Mouse (Mus musculus): ENCODE measurements around the gene Tm6sf1. TPM values are rescaled to one million over a fixed set of nuclear protein-coding genes. Genes with fewer than 3 reads are reported as not detected.

The Tm6sf1 gene
- polyA plus RNA-seq, 1 experiment from 2014 or later: 8.3 TPM

GRCm38 (mm10) chr7:81904094-81904493, 45.3 kb downstream of the Tm6sf1 start:
- H3K9me3 ChIP-seq (ENCODE audit: control insufficient read depth, low read length): no peaks in the 10 kb centered on the region
- H3K4me2 ChIP-seq (ENCODE audit: low read length): no peak overlapping the region
- no peak overlapping the region for H3K4me3 ChIP-seq (replicated peaks; ENCODE audit: low read length)
- H3K36me3 ChIP-seq (ENCODE audit: control insufficient read depth, insufficient read depth): 0 out of 2 replicates have a peak, but pooled peaks cover 4% of the 10 kb centered on the region
- no peak overlapping the region for H3K27ac ChIP-seq (ENCODE audit: low read length)
- no peak overlapping the region for H3K9ac ChIP-seq (replicated peaks; ENCODE audit: low read depth, low read length)
- H3K27me3 ChIP-seq (replicated peaks; ENCODE audit: control insufficient read depth, insufficient read depth, low read length): no peaks in the 10 kb centered on the region
- 0 out of 2 replicates have a peak, but pooled peaks cover 3% of the 10 kb centered on the region for H3K4me1 ChIP-seq (replicated peaks; ENCODE audit: control insufficient read depth, insufficient read depth, low read length)
- 50% methylated on average over 4 of the region's 4 CpGs for WGBS
- ATAC-seq: no peak

GRCm38 (mm10) chr7:81904926-81905325, 46.1 kb downstream of the Tm6sf1 start:
- Histone ChIP-seq H3K4me2 (ENCODE audit: low read length) (no peak overlapping the region), H3K9ac (replicated peaks; ENCODE audit: low read depth, low read length) (no peak overlapping the region), H3K9me3 (ENCODE audit: control insufficient read depth, low read length) (no peaks in the 10 kb centered on the region), H3K4me3 (replicated peaks; ENCODE audit: low read length) (no peak overlapping the region), H3K36me3 (ENCODE audit: control insufficient read depth, insufficient read depth) (0 out of 2 replicates have a peak, but pooled peaks cover 4% of the 10 kb centered on the region), H3K27me3 (replicated peaks; ENCODE audit: control insufficient read depth, insufficient read depth, low read length) (no peaks in the 10 kb centered on the region), H3K4me1 (replicated peaks; ENCODE audit: control insufficient read depth, insufficient read depth, low read length) (0 out of 2 replicates have a peak, but pooled peaks cover 3% of the 10 kb centered on the region), H3K27ac (ENCODE audit: low read length) (no peak overlapping the region)
- ATAC-seq: no peak
- 76% methylated on average over 2 of the region's 2 CpGs for WGBS

GRCm38 (mm10) chr7:81918316-81918715, 59.5 kb downstream of the Tm6sf1 start:
- no peaks in the 10 kb centered on the region for H3K9me3 ChIP-seq (ENCODE audit: control insufficient read depth, low read length)
- no peak overlapping the region for H3K9ac ChIP-seq (replicated peaks; ENCODE audit: low read depth, low read length)
- whole genome bisulfite sequencing: 53% methylated on average over 5 of the region's 5 CpGs
- ATAC-seq: no peak
- no peak overlapping the region for H3K27ac ChIP-seq (ENCODE audit: low read length)
- H3K4me2 ChIP-seq (ENCODE audit: low read length): no peak overlapping the region
- no peaks in the 10 kb centered on the region for H3K4me1 ChIP-seq (replicated peaks; ENCODE audit: control insufficient read depth, insufficient read depth, low read length)
- H3K4me3 ChIP-seq (replicated peaks; ENCODE audit: low read length): no peak overlapping the region
- H3K36me3 ChIP-seq (ENCODE audit: control insufficient read depth, insufficient read depth): no peaks in the 10 kb centered on the region
- H3K27me3 ChIP-seq (replicated peaks; ENCODE audit: control insufficient read depth, insufficient read depth, low read length): no peaks in the 10 kb centered on the region

- H3K4me1 ChIP-seq (replicated peaks; ENCODE audit: control insufficient read depth, insufficient read depth, low read length): no peaks in the 10 kb centered on the region
- H3K36me3 ChIP-seq (ENCODE audit: control insufficient read depth, insufficient read depth): no peaks in the 10 kb centered on the region
- 87% methylated on average over 4 of the region's 4 CpGs for WGBS
- H3K27me3 ChIP-seq (replicated peaks; ENCODE audit: control insufficient read depth, insufficient read depth, low read length): no peaks in the 10 kb centered on the region
- no peak overlapping the region for H3K9ac ChIP-seq (replicated peaks; ENCODE audit: low read depth, low read length)
- H3K27ac ChIP-seq (ENCODE audit: low read length): no peak overlapping the region
- H3K4me2 ChIP-seq (ENCODE audit: low read length): no peak overlapping the region
- no peaks in the 10 kb centered on the region for H3K9me3 ChIP-seq (ENCODE audit: control insufficient read depth, low read length)
- no peak for ATAC-seq
- no peak overlapping the region for H3K4me3 ChIP-seq (replicated peaks; ENCODE audit: low read length)
Observed at GRCm38 (mm10) chr7:81920314-81920713, 61.5 kb downstream of the Tm6sf1 start.

- no peaks in the 10 kb centered on the region for H3K36me3 ChIP-seq (ENCODE audit: control insufficient read depth, insufficient read depth)
- H3K4me3 ChIP-seq (replicated peaks; ENCODE audit: low read length): no peak overlapping the region
- no peak overlapping the region for H3K9ac ChIP-seq (replicated peaks; ENCODE audit: low read depth, low read length)
- no peaks in the 10 kb centered on the region for H3K27me3 ChIP-seq (replicated peaks; ENCODE audit: control insufficient read depth, insufficient read depth, low read length)
- H3K27ac ChIP-seq (ENCODE audit: low read length): no peak overlapping the region
- no peak overlapping the region for H3K4me2 ChIP-seq (ENCODE audit: low read length)
- 61% methylated on average over 1 of the region's 1 CpGs for WGBS
- no peak for ATAC-seq
- H3K4me1 ChIP-seq (replicated peaks; ENCODE audit: control insufficient read depth, insufficient read depth, low read length): no peaks in the 10 kb centered on the region
- H3K9me3 ChIP-seq (ENCODE audit: control insufficient read depth, low read length): no peaks in the 10 kb centered on the region
Observed at GRCm38 (mm10) chr7:81921379-81921952, 62.7 kb downstream of the Tm6sf1 start.

GRCm38 (mm10) chr7:81928998-81929397, 70.2 kb downstream of the Tm6sf1 start:
- no peaks in the 10 kb centered on the region for H3K36me3 ChIP-seq (ENCODE audit: control insufficient read depth, insufficient read depth)
- H3K27ac ChIP-seq (ENCODE audit: low read length): no peak overlapping the region
- no peaks in the 10 kb centered on the region for H3K27me3 ChIP-seq (replicated peaks; ENCODE audit: control insufficient read depth, insufficient read depth, low read length)
- no peaks in the 10 kb centered on the region for H3K9me3 ChIP-seq (ENCODE audit: control insufficient read depth, low read length)
- no peak for ATAC-seq
- H3K9ac ChIP-seq (replicated peaks; ENCODE audit: low read depth, low read length): no peak overlapping the region
- H3K4me1 ChIP-seq (replicated peaks; ENCODE audit: control insufficient read depth, insufficient read depth, low read length): peaks cover 31% of the 10 kb centered on the region
- H3K4me2 ChIP-seq (ENCODE audit: low read length): no peak overlapping the region
- H3K4me3 ChIP-seq (replicated peaks; ENCODE audit: low read length): no peak overlapping the region
- 79% methylated on average over 7 of the region's 7 CpGs for WGBS

GRCm38 (mm10) chr7:81932521-81933045, 73.8 kb downstream of the Tm6sf1 start:
- Histone ChIP-seq H3K27ac (ENCODE audit: low read length) (no peak overlapping the region), H3K4me1 (replicated peaks; ENCODE audit: control insufficient read depth, insufficient read depth, low read length) (peaks cover 40% of the 10 kb centered on the region), H3K9me3 (ENCODE audit: control insufficient read depth, low read length) (no peaks in the 10 kb centered on the region), H3K27me3 (replicated peaks; ENCODE audit: control insufficient read depth, insufficient read depth, low read length) (no peaks in the 10 kb centered on the region), H3K36me3 (ENCODE audit: control insufficient read depth, insufficient read depth) (no peaks in the 10 kb centered on the region), H3K4me3 (replicated peaks; ENCODE audit: low read length) (peak overlapping the region; percentile 88), H3K9ac (replicated peaks; ENCODE audit: low read depth, low read length) (peak overlapping the region; percentile 97; the same call in 1 of the 2 replicates), H3K4me2 (ENCODE audit: low read length) (peak overlapping the region; percentile 76)
- no peak for ATAC-seq
- 15% methylated on average over 5 of the region's 5 CpGs for WGBS

GRCm38 (mm10) chr7:81933061-81933600, 74.3 kb downstream of the Tm6sf1 start:
- WGBS: 2% methylated on average over 23 of the region's 23 CpGs
- H3K27me3 ChIP-seq (replicated peaks; ENCODE audit: control insufficient read depth, insufficient read depth, low read length): no peaks in the 10 kb centered on the region
- H3K27ac ChIP-seq (ENCODE audit: low read length): peak overlapping the region; percentile 97
- no peaks in the 10 kb centered on the region for H3K9me3 ChIP-seq (ENCODE audit: control insufficient read depth, low read length)
- peaks cover 40% of the 10 kb centered on the region for H3K4me1 ChIP-seq (replicated peaks; ENCODE audit: control insufficient read depth, insufficient read depth, low read length)
- H3K36me3 ChIP-seq (ENCODE audit: control insufficient read depth, insufficient read depth): no peaks in the 10 kb centered on the region
- peak overlapping the region; percentile 76 for H3K4me2 ChIP-seq (ENCODE audit: low read length)
- H3K9ac ChIP-seq (replicated peaks; ENCODE audit: low read depth, low read length): peak overlapping the region; percentile 97
- no peak for ATAC-seq
- H3K4me3 ChIP-seq (replicated peaks; ENCODE audit: low read length): peak overlapping the region; percentile 88

GRCm38 (mm10) chr7:81933601-81934266, 74.9 kb downstream of the Tm6sf1 start:
- ATAC-seq: peak; percentile 75
- Histone ChIP-seq H3K9me3 (ENCODE audit: control insufficient read depth, low read length) (no peaks in the 10 kb centered on the region), H3K36me3 (ENCODE audit: control insufficient read depth, insufficient read depth) (no peaks in the 10 kb centered on the region), H3K27ac (ENCODE audit: low read length) (peak overlapping the region; percentile 97), H3K4me1 (replicated peaks; ENCODE audit: control insufficient read depth, insufficient read depth, low read length) (peaks cover 38% of the 10 kb centered on the region), H3K4me3 (replicated peaks; ENCODE audit: low read length) (peak overlapping the region; percentile 88), H3K9ac (replicated peaks; ENCODE audit: low read depth, low read length) (peak overlapping the region; percentile 97), H3K27me3 (replicated peaks; ENCODE audit: control insufficient read depth, insufficient read depth, low read length) (no peaks in the 10 kb centered on the region), H3K4me2 (ENCODE audit: low read length) (peak overlapping the region; percentile 76)
- WGBS: under 1% methylated on average over 97 of the region's 103 CpGs
